Mouse (Mus musculus): ENCODE measurements around the gene Gtpbp1. TPM values are rescaled to one million over a fixed set of nuclear protein-coding genes. Genes with fewer than 3 reads are reported as not detected.

The Gtpbp1 gene
- polyA plus RNA-seq, 1 experiment from 2014 or later: 25.3 TPM

GRCm38 (mm10) chr15:79657837-79658530, 32.7 kb upstream of the Gtpbp1 start:
- no peaks in the 10 kb centered on the region for H3K27me3 ChIP-seq (ENCODE audit: control insufficient read depth, insufficient read depth, low read length)
- H3K4me1 ChIP-seq (ENCODE audit: control insufficient read depth in 2 of 2, insufficient read depth in 2 of 2, low read length in 2 of 2): peaks cover 5 to 10% of the 10 kb centered on the region in 2 experiments
- H3K36me3 ChIP-seq (ENCODE audit: control insufficient read depth, insufficient read depth, low read length): peaks cover 12% of the 10 kb centered on the region; the same call in 1 of the 2 replicates
- WGBS: 3% methylated on average over 16 of the region's 16 CpGs
- H3K27ac ChIP-seq (replicated peaks in 1 of 2; ENCODE audit: control insufficient read depth in 1 of 2, insufficient read depth in 1 of 2, low read depth in 2 of 2, low read length in 2 of 2): peak overlapping the region; percentile 87 to 97
- peak overlapping the region; percentile 98 for H3K4me2 ChIP-seq (ENCODE audit: low read length)
- H3K9ac ChIP-seq (ENCODE audit: low read length): peak overlapping the region; percentile 86
- ATAC-seq (ENCODE audit: insufficient number of reproducible peaks, insufficient read depth, low FRiP score, low read depth): no peak
- peak overlapping the region; percentile 71 to 82 for H3K4me3 ChIP-seq (ENCODE audit: control insufficient read depth in 1 of 2, insufficient read depth in 1 of 2, low read depth in 1 of 2, low read length in 2 of 2)
- 0 out of 2 replicates have a peak, but pooled peaks cover 3% of the 10 kb centered on the region for H3K9me3 ChIP-seq (ENCODE audit: control insufficient read depth, low read length)

GRCm38 (mm10) chr15:79658531-79659375, 31.9 kb upstream of the Gtpbp1 start, which contains the start of the genes Fam227a and Cby1:
Fam227a (minus strand) TSS chr15:79658956.
Cby1 (plus strand) TSS chr15:79659199.
- Histone ChIP-seq H3K4me3 (ENCODE audit: control insufficient read depth in 1 of 2, insufficient read depth in 1 of 2, low read depth in 1 of 2, low read length in 2 of 2) (peak within 1 kb of the TSS; percentile 71 to 82), H3K27me3 (ENCODE audit: control insufficient read depth, insufficient read depth, low read length) (no peaks in the 10 kb centered on the region), H3K4me2 (ENCODE audit: low read length) (peak within 1 kb of the TSS; percentile 98), H3K9ac (ENCODE audit: low read length) (peak within 1 kb of the TSS; percentile 86), H3K4me1 (ENCODE audit: control insufficient read depth in 2 of 2, insufficient read depth in 2 of 2, low read length in 2 of 2) (peaks cover 5 to 10% of the 10 kb centered on the region in 2 experiments), H3K36me3 (ENCODE audit: control insufficient read depth, insufficient read depth, low read length) (peaks cover 19% of the 10 kb centered on the region; the same call in 1 of the 2 replicates), H3K27ac (replicated peaks in 1 of 2; ENCODE audit: control insufficient read depth in 1 of 2, insufficient read depth in 1 of 2, low read depth in 2 of 2, low read length in 2 of 2) (peak within 1 kb of the TSS; percentile 87 to 97), H3K9me3 (ENCODE audit: control insufficient read depth, low read length) (0 out of 2 replicates have a peak, but pooled peaks cover 3% of the 10 kb centered on the region)
- under 1% methylated on average over 55 of the region's 55 CpGs for WGBS
- peak; percentile 68 for ATAC-seq (ENCODE audit: insufficient number of reproducible peaks, insufficient read depth, low FRiP score, low read depth)

- H3K4me3 ChIP-seq (ENCODE audit: control insufficient read depth in 1 of 2, insufficient read depth in 1 of 2, low read depth in 1 of 2, low read length in 2 of 2): no peak overlapping the region
- WGBS: 76% methylated on average over 4 of the region's 4 CpGs
- no peak overlapping the region for H3K9ac ChIP-seq (ENCODE audit: low read length)
- no peak overlapping the region for H3K4me2 ChIP-seq (ENCODE audit: low read length)
- peaks cover 31% of the 10 kb centered on the region for H3K36me3 ChIP-seq (ENCODE audit: control insufficient read depth, insufficient read depth, low read length)
- H3K9me3 ChIP-seq (ENCODE audit: control insufficient read depth, low read length): 0 out of 2 replicates have a peak, but pooled peaks cover 3% of the 10 kb centered on the region
- no peak overlapping the region for H3K27ac ChIP-seq (replicated peaks in 1 of 2; ENCODE audit: control insufficient read depth in 1 of 2, insufficient read depth in 1 of 2, low read depth in 2 of 2, low read length in 2 of 2)
- no peaks in the 10 kb centered on the region for H3K27me3 ChIP-seq (ENCODE audit: control insufficient read depth, insufficient read depth, low read length)
- peaks cover 15 to 20% of the 10 kb centered on the region in 2 experiments for H3K4me1 ChIP-seq (ENCODE audit: control insufficient read depth in 2 of 2, insufficient read depth in 2 of 2, low read length in 2 of 2)
- ATAC-seq (ENCODE audit: insufficient number of reproducible peaks, insufficient read depth, low FRiP score, low read depth): no peak
Observed at GRCm38 (mm10) chr15:79661852-79662251, 28.8 kb upstream of the Gtpbp1 start.

GRCm38 (mm10) chr15:79664666-79665065, 26.0 kb upstream of the Gtpbp1 start:
- H3K4me2 ChIP-seq (ENCODE audit: low read length): no peak overlapping the region
- no peak for ATAC-seq (ENCODE audit: insufficient number of reproducible peaks, insufficient read depth, low FRiP score, low read depth)
- H3K4me1 ChIP-seq (ENCODE audit: control insufficient read depth in 2 of 2, insufficient read depth in 2 of 2, low read length in 2 of 2): peaks cover 17 to 25% of the 10 kb centered on the region in 2 experiments
- 90% methylated on average over 8 of the region's 8 CpGs for WGBS
- H3K36me3 ChIP-seq (ENCODE audit: control insufficient read depth, insufficient read depth, low read length): peaks cover 36% of the 10 kb centered on the region
- no peak overlapping the region for H3K9ac ChIP-seq (ENCODE audit: low read length)
- no peak overlapping the region for H3K4me3 ChIP-seq (ENCODE audit: control insufficient read depth in 1 of 2, insufficient read depth in 1 of 2, low read depth in 1 of 2, low read length in 2 of 2)
- no peak overlapping the region for H3K27ac ChIP-seq (replicated peaks in 1 of 2; ENCODE audit: control insufficient read depth in 1 of 2, insufficient read depth in 1 of 2, low read depth in 2 of 2, low read length in 2 of 2)
- 0 out of 2 replicates have a peak, but pooled peaks cover 3% of the 10 kb centered on the region for H3K9me3 ChIP-seq (ENCODE audit: control insufficient read depth, low read length)
- no peaks in the 10 kb centered on the region for H3K27me3 ChIP-seq (ENCODE audit: control insufficient read depth, insufficient read depth, low read length)

GRCm38 (mm10) chr15:79669195-79669594, 21.4 kb upstream of the Gtpbp1 start:
- Histone ChIP-seq H3K27ac (replicated peaks in 1 of 2; ENCODE audit: control insufficient read depth in 1 of 2, insufficient read depth in 1 of 2, low read depth in 2 of 2, low read length in 2 of 2) (0 out of 4 replicates have a peak overlapping the region, but pooled peaks of 1 of the 2 experiments have one; percentile 11), H3K4me2 (ENCODE audit: low read length) (no peak overlapping the region), H3K9ac (ENCODE audit: low read length) (no peak overlapping the region), H3K9me3 (ENCODE audit: control insufficient read depth, low read length) (no peaks in the 10 kb centered on the region), H3K4me3 (ENCODE audit: control insufficient read depth in 1 of 2, insufficient read depth in 1 of 2, low read depth in 1 of 2, low read length in 2 of 2) (no peak overlapping the region), H3K36me3 (ENCODE audit: control insufficient read depth, insufficient read depth, low read length) (peaks cover 43% of the 10 kb centered on the region), H3K27me3 (ENCODE audit: control insufficient read depth, insufficient read depth, low read length) (no peaks in the 10 kb centered on the region), H3K4me1 (ENCODE audit: control insufficient read depth in 2 of 2, insufficient read depth in 2 of 2, low read length in 2 of 2) (peaks cover 15 to 26% of the 10 kb centered on the region in 2 experiments)
- ATAC-seq (ENCODE audit: insufficient number of reproducible peaks, insufficient read depth, low FRiP score, low read depth): no peak
- 58% methylated on average over 10 of the region's 10 CpGs for WGBS

- no peaks in the 10 kb centered on the region for H3K27me3 ChIP-seq (ENCODE audit: control insufficient read depth, insufficient read depth, low read length)
- ATAC-seq (ENCODE audit: insufficient number of reproducible peaks, insufficient read depth, low FRiP score, low read depth): peak; percentile 91
- H3K4me3 ChIP-seq (ENCODE audit: control insufficient read depth in 1 of 2, insufficient read depth in 1 of 2, low read depth in 1 of 2, low read length in 2 of 2): peak within 1 kb of the TSS; percentile 81 to 83
- peaks cover 15 to 26% of the 10 kb centered on the region in 2 experiments for H3K4me1 ChIP-seq (ENCODE audit: control insufficient read depth in 2 of 2, insufficient read depth in 2 of 2, low read length in 2 of 2)
- H3K36me3 ChIP-seq (ENCODE audit: control insufficient read depth, insufficient read depth, low read length): peaks cover 55% of the 10 kb centered on the region
- no peaks in the 10 kb centered on the region for H3K9me3 ChIP-seq (ENCODE audit: control insufficient read depth, low read length)
- WGBS: 17% methylated on average over 33 of the region's 33 CpGs
- no peak within 1 kb of the TSS; a peak in 1 of 4 replicates for H3K27ac ChIP-seq (replicated peaks in 1 of 2; ENCODE audit: control insufficient read depth in 1 of 2, insufficient read depth in 1 of 2, low read depth in 2 of 2, low read length in 2 of 2)
- H3K9ac ChIP-seq (ENCODE audit: low read length): peak within 1 kb of the TSS; percentile 90
- peak within 1 kb of the TSS; percentile 62 for H3K4me2 ChIP-seq (ENCODE audit: low read length)
Observed at GRCm38 (mm10) chr15:79670249-79670971, 20.2 kb upstream of the Gtpbp1 start, which contains the start of gene Tomm22. Tomm22 (plus strand) TSS chr15:79670861.

- peak overlapping the region; percentile 81 to 83 for H3K4me3 ChIP-seq (ENCODE audit: control insufficient read depth in 1 of 2, insufficient read depth in 1 of 2, low read depth in 1 of 2, low read length in 2 of 2)
- H3K27me3 ChIP-seq (ENCODE audit: control insufficient read depth, insufficient read depth, low read length): no peaks in the 10 kb centered on the region
- under 1% methylated on average over 33 of the region's 37 CpGs for WGBS
- H3K9ac ChIP-seq (ENCODE audit: low read length): peak overlapping the region; percentile 90
- peaks cover 12 to 23% of the 10 kb centered on the region in 2 experiments for H3K4me1 ChIP-seq (ENCODE audit: control insufficient read depth in 2 of 2, insufficient read depth in 2 of 2, low read length in 2 of 2)
- peak; percentile 19; the same call in 1 of the 2 replicates for ATAC-seq (ENCODE audit: insufficient number of reproducible peaks, insufficient read depth, low FRiP score, low read depth)
- H3K36me3 ChIP-seq (ENCODE audit: control insufficient read depth, insufficient read depth, low read length): peaks cover 54% of the 10 kb centered on the region
- H3K9me3 ChIP-seq (ENCODE audit: control insufficient read depth, low read length): no peaks in the 10 kb centered on the region
- no peak overlapping the region; a peak in 1 of 4 replicates for H3K27ac ChIP-seq (replicated peaks in 1 of 2; ENCODE audit: control insufficient read depth in 1 of 2, insufficient read depth in 1 of 2, low read depth in 2 of 2, low read length in 2 of 2)
- H3K4me2 ChIP-seq (ENCODE audit: low read length): peak overlapping the region; percentile 62
Observed at GRCm38 (mm10) chr15:79670972-79671299, 19.7 kb upstream of the Gtpbp1 start.
